Mouse (Mus musculus): Measurements from ENCODE around the gene Atad3a.

The Atad3a gene

GRCm38 (mm10) chr4:155692421-155692820 lies 68.5 kb downstream of the Atad3a start:
- DNase-seq: no peak

Measured in retina, postnatal 1 day (tissue).